Mouse (Mus musculus) liver, embryonic 16.5 days (tissue): ENCODE measurements around the gene Dclk1. TPM values are rescaled to one million over a fixed set of nuclear protein-coding genes. Genes with fewer than 3 reads are reported as not detected.

Experiments
- ATAC-seq: fragments of 200-750 bp; cut with Nextera tagmentation; 2 replicates; pipeline ENCODE4 v1.8.0; 2017; ENCODE audit warnings: low read depth, mild to moderate bottlenecking, moderate number of reproducible peaks, moderate library complexity
- H3K27ac ChIP-seq: fragments of 300-500 bp; sonication (generic); 2 replicates; pipeline ENCODE4 v1.5.1; 2014; ENCODE audit warnings: mild to moderate bottlenecking, low read length
- H3K27me3 ChIP-seq: fragments of 300-500 bp; sonication (generic); 2 replicates; pipeline ENCODE4 v1.6.1; 2014; ENCODE audit warnings: low read depth, low read length, mixed read lengths; ENCODE audit not compliant: control insufficient read depth, insufficient read depth
- H3K36me3 ChIP-seq: fragments of 300-500 bp; sonication (generic); 2 replicates; pipeline ENCODE4 v1.6.1; 2014; ENCODE audit warnings: mild to moderate bottlenecking; ENCODE audit not compliant: control insufficient read depth, insufficient read depth
- H3K4me1 ChIP-seq: fragments of 300-500 bp; sonication (generic); 2 replicates; pipeline ENCODE4 v1.6.1; 2014; ENCODE audit warnings: low read depth, low read length, mixed read lengths; ENCODE audit not compliant: control insufficient read depth
- H3K4me2 ChIP-seq: fragments of 300-500 bp; sonication (generic); 2 replicates; pipeline ENCODE4 v1.6.1; 2014; ENCODE audit warnings: low read depth, low read length, mixed read lengths
- H3K4me3 ChIP-seq: fragments of 300-500 bp; sonication (generic); 2 replicates; pipeline ENCODE4 v1.5.1; 2014; ENCODE audit warnings: low read depth, mild to moderate bottlenecking, low read length
- H3K9ac ChIP-seq: fragments of 300-500 bp; sonication (generic); 2 replicates; pipeline ENCODE4 v1.6.1; 2014; ENCODE audit warnings: low read depth, low read length
- H3K9me3 ChIP-seq: fragments of 300-500 bp; sonication (generic); replicated peaks from 2 replicates; pipeline ENCODE4 v1.6.1; 2016; ENCODE audit warnings: low read length; ENCODE audit not compliant: control insufficient read depth
- WGBS: fragments of 180-500 bp; shearing (Covaris S2); extraction: QIAGEN DNeasy Blood & Tissue Kit; methylation state at CpG from one replicate; pipeline ENCODE4 v1.1.7; 2014; ENCODE audit not compliant: insufficient replicate concordance; 5-methylcytosine and 5-hydroxymethylcytosine counted together
- polyA plus RNA-seq: library from polyadenylated mRNA; unstranded; fragments of >200 nt; fragmentation: Nextera tagmentation; extraction: Ambion mirVana; gene quantifications from 2 replicates; pipeline ENCODE4 v1.2.1, GENCODE M21; 2015

Dclk1 gene
- polyA plus RNA-seq, 1 experiment from 2014 or later: 0.79 TPM

DNA sequence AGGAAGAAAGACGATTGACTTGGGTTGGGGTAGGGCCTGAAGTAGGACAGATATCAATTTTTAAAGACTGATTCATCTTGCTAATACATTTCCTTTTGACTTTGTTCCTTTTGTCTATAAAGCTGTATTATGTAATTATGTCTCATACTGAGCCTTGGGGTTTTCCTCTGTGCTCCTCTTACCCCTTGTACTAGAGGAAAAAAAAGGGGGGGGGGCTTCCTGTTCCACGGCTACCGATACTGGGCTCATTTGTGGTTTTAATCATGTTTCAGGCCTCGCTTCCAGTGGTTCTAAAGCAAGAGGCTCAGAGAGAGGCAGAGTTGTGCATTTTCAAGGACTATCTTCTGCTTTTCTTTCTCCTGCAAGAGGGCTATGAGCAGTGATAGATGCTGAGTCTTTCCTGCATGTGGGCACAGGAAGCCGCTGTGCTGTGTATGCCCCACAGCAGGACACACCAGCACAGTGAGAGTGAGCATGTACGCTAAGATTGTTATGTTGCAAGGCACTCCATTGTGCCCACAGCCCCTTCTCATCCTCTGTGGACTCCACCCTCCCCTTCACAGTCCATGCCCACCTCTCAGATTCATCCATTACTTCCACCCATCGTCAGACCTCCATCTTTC lies 196.8 kb downstream of the Dclk1 start:
- no peaks in the 10 kb centered on the region for H3K4me1 ChIP-seq
- WGBS: 26% methylated on average over 7 of the region's 7 CpGs
- H3K4me2 ChIP-seq: no peak overlapping the region
- no peak overlapping the region for H3K27ac ChIP-seq
- no peak overlapping the region for H3K4me3 ChIP-seq
- no peaks in the 10 kb centered on the region for H3K36me3 ChIP-seq
- H3K9ac ChIP-seq: no peak overlapping the region
- no peaks in the 10 kb centered on the region for H3K27me3 ChIP-seq
- no peak for ATAC-seq
- no peaks in the 10 kb centered on the region for H3K9me3 ChIP-seq

DNA sequence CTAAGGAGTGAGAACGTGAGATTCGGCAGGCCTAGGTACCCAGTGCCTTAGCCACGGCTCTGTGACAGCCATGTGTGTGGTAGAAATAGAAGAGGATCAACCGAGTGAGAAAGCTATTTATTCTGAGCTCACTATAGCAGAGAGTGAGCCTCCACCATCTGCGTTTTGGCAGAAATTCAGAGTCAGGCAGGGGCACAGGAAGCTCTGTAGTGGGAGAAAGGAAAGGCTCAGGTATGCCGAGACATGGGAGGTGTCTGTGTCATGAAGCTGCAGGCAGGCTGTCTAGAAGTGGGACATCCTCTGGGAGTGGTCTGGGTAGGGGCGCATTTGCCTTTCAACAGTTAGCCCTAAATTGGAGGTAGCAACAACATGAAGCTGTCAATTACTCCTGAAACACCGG lies 198.2 kb downstream of the Dclk1 start:
- Histone ChIP-seq H3K4me2 (no peak overlapping the region), H3K9me3 (no peaks in the 10 kb centered on the region), H3K36me3 (no peaks in the 10 kb centered on the region), H3K27ac (no peak overlapping the region), H3K4me1 (no peaks in the 10 kb centered on the region), H3K9ac (no peak overlapping the region), H3K27me3 (no peaks in the 10 kb centered on the region), H3K4me3 (no peak overlapping the region)
- ATAC-seq: no peak
- 52% methylated on average over 8 of the region's 8 CpGs for WGBS

DNA sequence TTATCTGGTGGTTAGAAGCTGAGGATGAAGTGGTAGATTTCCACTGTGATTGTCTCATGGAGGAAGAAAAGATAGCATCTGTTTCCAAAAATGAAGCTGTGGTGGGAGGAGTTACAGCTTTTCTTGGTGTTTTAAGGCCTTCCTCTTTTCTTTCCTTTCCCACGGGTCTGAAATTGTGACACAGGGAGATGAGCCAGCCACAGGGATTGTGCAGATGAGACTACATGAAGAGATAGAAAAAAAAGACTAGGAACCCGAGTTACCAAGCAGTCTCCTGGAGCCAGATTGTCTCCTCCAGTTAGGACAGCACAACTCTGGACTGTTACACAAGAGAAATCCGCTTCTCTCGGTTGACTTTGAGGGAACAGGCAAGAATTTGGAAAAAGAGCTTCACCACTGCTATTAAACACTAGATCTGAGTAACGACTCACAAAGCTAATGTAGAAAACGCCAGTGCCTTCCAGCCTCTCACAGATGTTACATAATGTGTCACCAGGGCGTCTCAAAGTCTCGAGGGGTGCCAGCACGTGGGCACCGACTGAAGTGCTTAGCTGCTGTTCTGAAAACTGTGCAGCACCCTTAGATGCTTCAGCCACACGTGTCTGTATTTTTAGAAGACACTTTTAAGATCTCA lies 200.0 kb downstream of the Dclk1 start:
- no peaks in the 10 kb centered on the region for H3K36me3 ChIP-seq
- ATAC-seq: no peak
- no peak overlapping the region for H3K27ac ChIP-seq
- H3K9ac ChIP-seq: no peak overlapping the region
- WGBS: 48% methylated on average over 11 of the region's 11 CpGs
- no peaks in the 10 kb centered on the region for H3K4me1 ChIP-seq
- no peaks in the 10 kb centered on the region for H3K9me3 ChIP-seq
- no peak overlapping the region for H3K4me2 ChIP-seq
- H3K4me3 ChIP-seq: no peak overlapping the region
- no peaks in the 10 kb centered on the region for H3K27me3 ChIP-seq

DNA sequence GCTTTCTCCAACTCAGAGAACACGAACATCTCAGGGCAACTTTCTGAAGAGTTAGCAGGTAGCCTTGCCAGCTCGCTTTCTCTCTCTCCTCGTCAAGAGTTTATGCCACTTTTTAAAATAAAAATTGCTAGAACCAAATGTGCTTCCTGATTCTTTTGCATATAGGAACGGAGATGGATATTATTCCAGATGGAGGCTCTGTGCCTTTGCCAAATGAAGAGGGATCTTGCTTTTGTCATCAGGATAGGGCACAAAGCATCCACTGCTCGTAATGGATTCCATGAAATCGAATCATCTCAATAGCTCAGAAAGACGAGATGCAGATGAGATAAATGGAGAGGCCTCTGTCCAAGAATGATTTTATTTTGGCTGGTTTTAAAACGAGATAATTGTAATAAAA lies 201.1 kb downstream of the Dclk1 start:
- 61% methylated on average over 8 of the region's 8 CpGs for WGBS
- Histone ChIP-seq H3K9ac (no peak overlapping the region), H3K27ac (no peak overlapping the region), H3K36me3 (no peaks in the 10 kb centered on the region), H3K9me3 (no peaks in the 10 kb centered on the region), H3K4me1 (no peaks in the 10 kb centered on the region), H3K4me3 (no peak overlapping the region), H3K27me3 (no peaks in the 10 kb centered on the region), H3K4me2 (no peak overlapping the region)
- ATAC-seq: no peak

DNA sequence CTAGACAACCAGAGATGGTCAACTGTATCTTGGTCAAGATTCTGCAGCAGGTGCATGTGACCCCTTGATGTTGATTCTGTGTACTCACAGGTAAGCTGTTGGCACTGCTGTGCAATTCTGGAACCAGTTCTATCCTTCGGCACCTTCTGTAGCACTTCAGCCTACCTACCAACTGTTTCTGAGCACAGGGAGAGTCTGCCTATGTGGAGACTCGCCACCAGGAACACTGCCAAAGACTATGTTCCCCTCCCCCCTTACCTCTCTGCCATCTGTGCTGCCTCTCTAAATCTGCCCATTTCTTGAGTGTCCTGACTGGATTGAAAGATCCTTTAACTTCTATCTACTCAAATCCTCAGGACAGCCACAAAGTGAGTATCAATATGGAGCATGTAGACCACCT lies 201.6 kb downstream of the Dclk1 start:
- Histone ChIP-seq H3K4me3 (no peak overlapping the region), H3K4me1 (no peaks in the 10 kb centered on the region), H3K27ac (no peak overlapping the region), H3K4me2 (no peak overlapping the region), H3K9me3 (no peaks in the 10 kb centered on the region), H3K36me3 (no peaks in the 10 kb centered on the region), H3K9ac (no peak overlapping the region), H3K27me3 (no peaks in the 10 kb centered on the region)
- no peak for ATAC-seq
- 74% methylated on average over 2 of the region's 2 CpGs for WGBS

DNA sequence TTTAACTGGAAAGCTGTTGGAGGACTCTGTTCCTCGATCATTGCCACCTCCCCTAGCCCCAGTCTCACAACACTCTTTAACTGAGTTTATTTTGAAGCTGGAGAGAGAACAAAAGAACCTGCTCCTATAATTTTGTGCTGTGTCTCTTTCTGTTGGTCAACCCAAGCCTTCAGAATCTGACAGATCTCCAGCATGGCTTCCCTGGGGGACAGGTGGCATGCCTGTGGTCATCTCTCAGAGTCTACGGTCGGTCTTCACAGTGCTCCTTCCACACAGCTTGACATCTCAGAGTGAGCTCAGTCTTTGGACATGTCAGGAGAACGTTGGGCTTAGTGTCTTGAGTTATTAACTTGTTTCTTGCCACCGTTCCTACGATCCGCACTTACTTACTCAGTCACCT lies 204.5 kb downstream of the Dclk1 start:
- no peak for ATAC-seq
- H3K27ac ChIP-seq: no peak overlapping the region
- H3K9me3 ChIP-seq: no peaks in the 10 kb centered on the region
- 81% methylated on average over 7 of the region's 7 CpGs for WGBS
- H3K4me2 ChIP-seq: no peak overlapping the region
- H3K36me3 ChIP-seq: no peaks in the 10 kb centered on the region
- no peaks in the 10 kb centered on the region for H3K27me3 ChIP-seq
- no peak overlapping the region for H3K4me3 ChIP-seq
- H3K4me1 ChIP-seq: no peaks in the 10 kb centered on the region
- H3K9ac ChIP-seq: no peak overlapping the region

DNA sequence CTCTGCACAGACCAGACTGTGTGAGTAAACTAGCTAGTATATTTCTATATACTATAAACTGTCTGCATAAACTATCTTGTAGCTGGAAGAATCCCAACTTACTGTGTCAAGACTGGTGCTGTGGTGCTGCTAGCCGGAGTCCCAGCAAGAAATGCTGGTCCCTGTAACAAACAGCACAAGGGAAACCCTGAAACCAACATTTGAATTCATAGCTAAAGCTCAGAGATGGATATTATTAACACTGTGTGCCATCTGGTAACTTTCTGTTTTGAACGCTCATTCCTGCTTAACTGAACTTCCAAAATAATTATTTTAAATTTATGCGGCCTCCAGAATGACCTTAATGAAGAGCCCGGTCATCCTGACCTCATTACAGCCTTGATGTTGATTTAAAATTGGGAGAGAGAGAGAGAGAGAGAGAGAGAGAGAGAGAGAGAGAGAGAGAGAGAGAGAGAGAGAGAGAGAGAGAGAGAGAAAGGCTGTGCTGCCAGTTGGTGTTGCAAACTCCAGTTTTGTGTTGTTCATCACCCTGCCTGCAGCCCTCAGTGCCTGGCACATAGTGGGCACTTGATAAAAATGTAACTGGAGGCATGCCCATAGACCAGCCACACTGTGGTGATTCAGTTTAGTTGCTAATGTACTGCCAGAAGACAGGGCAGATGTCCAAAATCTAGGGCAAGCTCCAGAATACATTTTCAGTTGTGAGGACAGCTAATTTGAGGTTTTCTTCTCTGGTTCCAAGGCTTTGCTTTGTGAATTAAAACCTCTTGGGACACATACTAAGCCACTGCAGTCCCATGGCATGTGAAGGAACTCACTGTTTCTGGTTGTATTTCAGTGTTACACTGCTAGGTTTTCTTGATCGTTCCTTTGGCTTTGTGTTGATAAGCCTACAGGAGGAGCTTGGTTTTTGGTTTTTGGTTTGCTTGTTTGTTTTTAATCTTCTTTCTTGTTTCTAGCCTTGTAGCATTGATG lies 205.6 kb downstream of the Dclk1 start:
- H3K27me3 ChIP-seq: no peaks in the 10 kb centered on the region
- H3K4me2 ChIP-seq: no peak overlapping the region
- WGBS: 63% methylated on average over 5 of the region's 5 CpGs
- H3K36me3 ChIP-seq: no peaks in the 10 kb centered on the region
- H3K4me3 ChIP-seq: no peak overlapping the region
- no peaks in the 10 kb centered on the region for H3K9me3 ChIP-seq
- H3K9ac ChIP-seq: no peak overlapping the region
- no peak overlapping the region for H3K27ac ChIP-seq
- H3K4me1 ChIP-seq: no peaks in the 10 kb centered on the region
- ATAC-seq: no peak

DNA sequence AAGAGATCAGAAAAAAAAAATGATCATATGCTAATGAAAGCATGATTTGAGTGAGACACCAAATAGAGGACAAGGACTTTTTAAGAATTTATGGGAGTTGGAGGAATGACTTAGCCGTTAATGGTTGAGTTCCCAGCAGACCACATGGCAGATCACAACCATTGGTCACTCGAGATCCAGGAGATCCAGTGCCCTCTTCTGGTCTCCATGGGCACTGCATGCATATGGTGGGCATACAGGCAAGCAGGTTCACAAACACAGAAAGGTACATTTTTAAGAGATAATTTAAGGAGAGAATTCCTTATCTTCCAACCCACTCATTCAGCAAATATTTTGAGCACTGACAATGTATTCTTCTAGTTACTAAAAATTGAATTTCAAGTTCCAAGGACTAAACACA lies 207.0 kb downstream of the Dclk1 start:
- H3K9ac ChIP-seq: no peak overlapping the region
- no peak overlapping the region for H3K4me3 ChIP-seq
- no peaks in the 10 kb centered on the region for H3K36me3 ChIP-seq
- ATAC-seq: no peak
- H3K4me1 ChIP-seq: no peaks in the 10 kb centered on the region
- H3K4me2 ChIP-seq: no peak overlapping the region
- 54% methylated on average over 2 of the region's 2 CpGs for WGBS
- H3K27me3 ChIP-seq: no peaks in the 10 kb centered on the region
- H3K9me3 ChIP-seq: no peaks in the 10 kb centered on the region
- H3K27ac ChIP-seq: no peak overlapping the region

DNA sequence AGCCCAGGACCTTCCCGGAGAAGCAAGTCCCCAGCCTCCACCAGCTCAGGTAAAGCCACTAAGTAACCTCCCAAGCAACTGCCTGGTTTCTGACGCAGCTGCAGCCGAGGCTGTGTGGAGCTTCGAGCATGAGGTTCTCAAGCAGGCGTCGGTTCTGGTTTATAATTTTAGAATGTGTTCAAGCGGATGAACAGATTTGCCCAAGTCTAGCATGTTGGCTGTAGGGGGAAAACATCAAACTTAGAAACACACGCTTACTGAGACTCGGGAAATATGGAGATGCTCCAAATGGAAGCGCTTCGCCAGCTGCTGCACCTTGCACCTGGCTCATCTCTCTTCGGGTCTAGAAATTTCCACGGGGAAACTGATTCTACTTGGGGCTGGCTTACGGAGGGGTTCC lies 208.9 kb downstream of the Dclk1 start:
- Histone ChIP-seq H3K9ac (no peak overlapping the region), H3K9me3 (no peaks in the 10 kb centered on the region), H3K4me3 (no peak overlapping the region), H3K4me2 (no peak overlapping the region), H3K27ac (no peak overlapping the region), H3K27me3 (no peaks in the 10 kb centered on the region), H3K36me3 (no peaks in the 10 kb centered on the region), H3K4me1 (no peaks in the 10 kb centered on the region)
- 77% methylated on average over 14 of the region's 14 CpGs for WGBS
- ATAC-seq: no peak
